Mouse (Mus musculus) embryo, embryonic 11.5 days (tissue): ENCODE data around the gene Noxred1.
A peak's percentile ranks its signal among the peaks of the same experiment; 100 is the strongest.
"Not testable (repeated sequence)": the region's sequence is repeated elsewhere in the genome, so short reads cannot be mapped to it uniquely, and the experiment has no call there.

Experiments
- DNase-seq: peaks from one replicate; pipeline ENCODE4 v3.0.0-alpha.2; 2012; ENCODE audit warnings: low read depth, low spot score

The Noxred1 gene

GRCm38 (mm10) chr12:87230379-87230895 is 8.1 kb downstream of the Noxred1 start:
- DNase-seq: no peak

DNA sequence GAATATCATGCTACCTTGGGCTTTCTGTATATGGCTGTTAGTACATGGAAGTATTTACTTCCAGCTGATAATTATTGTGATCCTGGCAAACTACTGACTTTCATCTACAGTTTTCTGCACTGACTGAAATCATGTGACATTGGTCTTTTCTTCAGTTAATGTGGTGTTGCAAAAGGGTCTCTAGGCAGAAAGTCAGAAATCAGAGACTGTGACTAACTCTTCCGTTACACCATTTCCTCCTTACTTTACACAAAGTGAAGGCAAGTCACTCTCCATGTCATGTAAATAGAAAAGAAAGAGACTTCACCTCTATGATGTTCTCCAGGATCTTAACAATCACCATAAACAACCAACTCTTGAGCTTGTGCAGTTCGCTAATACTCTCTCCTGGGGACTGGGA is 8.9 kb downstream of the Noxred1 start:
- no peak for DNase-seq

GRCm38 (mm10) chr12:87226801-87227200 is 11.7 kb downstream of the Noxred1 start:
- DNase-seq: no peak

GRCm38 (mm10) chr12:87224950-87225349 is 13.6 kb downstream of the Noxred1 start:
- DNase-seq: no peak

GRCm38 (mm10) chr12:87219362-87219761 is 19.2 kb downstream of the Noxred1 start:
- no peak for DNase-seq

DNA sequence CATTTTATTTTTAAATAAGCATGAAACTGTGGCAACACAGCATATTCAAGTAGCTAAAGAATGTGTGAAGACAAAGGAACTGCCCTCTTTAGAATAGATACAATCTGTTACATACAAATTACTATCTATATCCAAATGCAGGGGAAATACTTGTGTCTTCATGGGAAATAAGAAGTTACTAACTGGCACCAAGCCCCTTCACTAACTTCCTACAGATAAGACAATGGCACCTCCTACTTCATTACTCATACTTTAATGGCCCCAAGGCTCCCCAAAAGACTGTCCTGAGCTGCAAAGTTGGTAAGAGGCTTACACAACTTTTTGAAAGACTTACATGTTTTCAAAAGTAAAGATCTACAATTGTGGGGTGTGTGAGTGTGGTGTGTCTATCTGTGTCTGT is 20.9 kb downstream of the Noxred1 start:
- DNase-seq: no peak

DNA sequence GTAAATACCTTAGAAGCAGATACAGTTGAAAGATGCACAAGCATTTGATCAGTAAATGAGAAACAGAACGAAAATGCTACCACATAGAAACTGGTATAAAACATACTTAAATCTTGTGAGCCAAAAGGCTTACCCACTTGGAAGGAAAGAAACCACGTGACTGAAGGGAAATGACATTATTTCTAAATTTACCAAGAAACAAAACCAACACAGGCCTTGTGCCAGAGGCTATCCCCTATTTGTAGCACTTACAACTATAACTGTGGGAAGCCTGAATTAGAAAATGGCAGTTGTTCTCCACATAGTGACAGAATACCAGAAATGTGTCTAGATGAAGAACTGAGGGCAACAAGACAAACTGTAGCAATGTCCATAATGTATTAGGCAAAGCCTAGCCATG is 22.5 kb downstream of the Noxred1 start:
- no peak for DNase-seq

DNA sequence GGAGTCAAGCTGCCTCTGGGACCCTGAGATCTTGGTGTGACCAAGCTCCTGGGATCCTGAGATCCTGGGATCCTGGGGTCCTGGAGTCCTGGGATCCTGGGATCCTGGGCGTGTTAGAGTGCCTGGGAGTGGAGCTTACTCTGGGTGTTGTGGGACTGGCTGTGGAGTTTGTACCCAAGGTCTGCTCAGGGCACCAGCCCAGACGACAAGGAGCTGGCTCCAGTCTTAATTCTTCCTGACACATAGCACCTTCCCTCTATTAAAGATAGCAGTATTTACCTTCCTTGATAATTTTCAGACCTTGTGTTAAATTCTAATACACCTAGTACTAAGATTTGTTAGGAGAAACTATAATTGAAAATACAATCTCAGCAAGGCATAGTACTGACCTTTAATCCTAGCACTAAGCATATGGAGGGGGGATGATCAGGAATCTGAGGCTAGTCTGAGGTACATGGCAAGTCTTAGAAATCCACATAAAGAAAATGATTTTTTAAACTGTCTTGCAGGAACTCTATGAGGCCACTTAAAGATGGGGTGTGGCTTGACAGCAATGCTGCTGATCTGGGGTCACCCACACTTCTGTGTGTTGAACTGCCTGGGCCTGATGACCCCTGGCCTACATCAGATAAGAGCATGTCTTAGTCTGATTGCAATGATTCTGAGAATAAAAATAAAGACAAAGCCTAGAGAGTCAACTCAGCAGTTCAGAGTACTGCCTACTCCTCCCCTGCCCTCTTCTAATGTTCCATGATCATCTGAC is 25.5 kb downstream of the Noxred1 start:
- DNase-seq: no peak

GRCm38 (mm10) chr12:87205789-87206188 is 32.7 kb downstream of the Noxred1 start:
- DNase-seq: not testable (repeated sequence)

DNA sequence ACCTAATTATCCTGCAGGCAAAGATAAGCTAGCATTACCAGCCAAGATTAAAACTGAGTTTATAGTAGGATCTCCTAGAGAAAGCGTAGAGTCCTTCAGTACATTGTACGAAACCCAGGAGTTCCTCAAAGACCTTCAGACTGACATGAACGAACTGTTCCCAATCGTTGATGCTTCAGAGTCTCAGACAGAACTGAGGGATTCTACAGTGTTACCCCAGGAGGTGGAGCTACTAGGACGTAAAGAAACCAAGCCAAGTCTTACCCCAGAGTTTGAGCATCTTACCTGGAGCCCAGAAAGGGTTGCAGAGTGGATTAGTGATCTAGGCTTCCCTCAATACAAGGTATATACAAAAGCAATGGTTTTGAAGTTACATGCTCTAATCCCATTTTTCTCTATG is 36.8 kb downstream of the Noxred1 start:
- no peak for DNase-seq

GRCm38 (mm10) chr12:87199973-87200586 is 38.5 kb downstream of the Noxred1 start, which contains the start of gene Tmed8:
Gene Tmed8 (minus strand): TSS chr12:87200454.
- peak; percentile 46 for DNase-seq

GRCm38 (mm10) chr12:87199206-87199972 is 39.1 kb downstream of the Noxred1 start, which contains the start of gene Samd15:
Gene Samd15 (plus strand): TSS chr12:87199723.
- DNase-seq: no peak

DNA sequence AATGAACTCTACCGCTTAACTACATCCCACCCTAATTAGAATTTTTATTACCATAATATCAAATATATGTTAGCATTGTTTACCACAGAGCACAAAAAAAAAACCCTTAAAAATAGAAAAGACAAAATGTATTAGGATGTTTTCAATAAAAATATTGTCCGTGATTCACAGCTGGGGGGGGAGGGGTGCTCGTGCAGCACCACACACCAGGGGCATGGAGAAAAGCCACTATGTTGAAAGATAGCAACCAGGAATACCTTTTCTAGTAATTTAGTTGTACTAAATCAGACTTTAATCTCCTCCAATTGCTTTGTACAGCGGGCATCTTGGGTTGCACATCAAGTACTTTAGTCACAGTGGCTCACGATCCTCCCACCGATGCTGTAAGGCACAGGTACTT is 39.7 kb downstream of the Noxred1 start:
- DNase-seq: no peak

GRCm38 (mm10) chr12:87196310-87196709 is 42.2 kb downstream of the Noxred1 start:
- DNase-seq: no peak

GRCm38 (mm10) chr12:87195069-87195468 is 43.5 kb downstream of the Noxred1 start:
- no peak for DNase-seq

DNA sequence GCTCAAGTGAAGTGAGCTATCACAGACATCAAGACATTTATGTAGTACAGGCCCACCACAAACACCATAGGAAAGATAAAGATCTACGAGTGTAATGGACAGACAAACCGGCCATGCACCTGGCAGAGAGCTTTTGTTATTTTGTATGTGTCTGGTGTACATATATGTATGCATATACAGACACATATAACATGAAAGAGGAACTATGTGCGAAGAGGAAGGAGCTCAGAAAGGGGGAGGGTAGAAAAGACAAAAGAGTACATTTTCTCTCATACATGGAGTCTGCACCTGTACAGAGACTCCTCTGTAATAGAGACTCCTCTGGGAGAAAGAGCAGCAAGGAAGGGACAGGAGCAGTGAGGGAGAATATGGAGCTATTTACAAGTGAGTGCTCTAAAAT is 45.5 kb downstream of the Noxred1 start:
- DNase-seq: no peak

GRCm38 (mm10) chr12:87177631-87178030 is 60.9 kb downstream of the Noxred1 start:
- no peak for DNase-seq

GRCm38 (mm10) chr12:87175194-87175946 is 63.2 kb downstream of the Noxred1 start:
- no peak for DNase-seq
